Mouse (Mus musculus) lung, adult 2 months (tissue): ENCODE measurements around the gene Srrm3. TPM values are rescaled to one million over a fixed set of nuclear protein-coding genes. Genes with fewer than 3 reads are reported as not detected.

Experiments used
- DNase-seq: peaks from one replicate; pipeline ENCODE4 v3.0.0; 2022
- H3K4me1 ChIP-seq: fragments of 200-500 bp; 2 replicates; pipeline ENCODE4 v1.6.1; 2011; ENCODE audit warnings: low read length; ENCODE audit not compliant: control insufficient read depth, insufficient read depth
- H3K4me3 ChIP-seq: fragments of 200-500 bp; replicated peaks from 2 replicates; pipeline ENCODE3; 2011; ENCODE audit warnings: low read depth, mild to moderate bottlenecking, control low read depth, low read length; ENCODE audit errors: extremely low read depth
- CTCF ChIP-seq: fragments of 200-500 bp; IDR thresholded peaks from 2 replicates; pipeline ENCODE4 v1.5.1; 2011; ENCODE audit warnings: mild to moderate bottlenecking, low read length, control low read depth; ENCODE audit not compliant: insufficient read depth
- POLR2A ChIP-seq: fragments of 200-500 bp; IDR thresholded peaks from 2 replicates; pipeline ENCODE4 v1.6.1; 2011; ENCODE audit warnings: low read depth, mild to moderate bottlenecking, control low read depth, low read length, borderline replicate concordance; ENCODE audit errors: extremely low read depth
- WGBS: fragments of 180-500 bp; shearing (Covaris S2); methylation state at CpG from one replicate; pipeline ENCODE4 v1.1.7; 2018; 5-methylcytosine and 5-hydroxymethylcytosine counted together
- polyA plus RNA-seq: library from polyadenylated mRNA; depleted of rRNA; stranded (reverse); fragments of >200 nt; gene quantifications from 2 replicates; pipeline ENCODE4 v1.2.3, GENCODE M21; 2012

The Srrm3 gene
- polyA plus RNA-seq, 1 experiment = 0.06 TPM

- no peak for DNase-seq
- Histone ChIP-seq H3K4me3 (no peak overlapping the region), H3K4me1 (no peaks in the 10 kb centered on the region)
- WGBS = 45% methylated on average over 5 of the region's 5 CpGs
- TF ChIP-seq CTCF (no peak), POLR2A (no peak)
Measured at GRCm38 (mm10) chr5:135812991-135813390, 6.3 kb downstream of the Srrm3 start.

GRCm38 (mm10) chr5:135818491-135818890 is 11.8 kb downstream of the Srrm3 start:
- H3K4me1 ChIP-seq = no peaks in the 10 kb centered on the region
- TF ChIP-seq CTCF = no peak
- TF ChIP-seq POLR2A = no peak
- H3K4me3 ChIP-seq = no peak overlapping the region
- 36% methylated on average over 7 of the region's 7 CpGs for WGBS
- no peak for DNase-seq

- 32% methylated on average over 7 of the region's 7 CpGs for WGBS
- no peak for DNase-seq
- Histone ChIP-seq H3K4me1 (no peaks in the 10 kb centered on the region), H3K4me3 (no peak overlapping the region)
- no peak for TF ChIP-seq POLR2A
- TF ChIP-seq CTCF = no peak
Measured at GRCm38 (mm10) chr5:135822316-135822944, 15.7 kb downstream of the Srrm3 start.

GRCm38 (mm10) chr5:135824517-135824916 is 17.8 kb downstream of the Srrm3 start:
- 47% methylated on average over 3 of the region's 3 CpGs for WGBS
- Histone ChIP-seq H3K4me1 (no peaks in the 10 kb centered on the region), H3K4me3 (no peak overlapping the region)
- no peak for TF ChIP-seq CTCF
- DNase-seq = no peak

- 31% methylated on average over 6 of the region's 6 CpGs for WGBS
- Histone ChIP-seq H3K4me1 (no peaks in the 10 kb centered on the region), H3K4me3 (no peak overlapping the region)
- DNase-seq = no peak
- TF ChIP-seq POLR2A (no peak), CTCF (no peak)
Measured at GRCm38 (mm10) chr5:135826225-135826624, 19.5 kb downstream of the Srrm3 start.

GRCm38 (mm10) chr5:135829381-135829780 is 22.7 kb downstream of the Srrm3 start:
- TF ChIP-seq CTCF = no peak
- DNase-seq = no peak

GRCm38 (mm10) chr5:135832729-135833128 is 26.0 kb downstream of the Srrm3 start:
- Histone ChIP-seq H3K4me1 (no peaks in the 10 kb centered on the region), H3K4me3 (no peak overlapping the region)
- TF ChIP-seq POLR2A (no peak), CTCF (no peak)
- DNase-seq = no peak
- whole genome bisulfite sequencing = 26% methylated on average over 4 of the region's 4 CpGs

More at GRCm38 (mm10) chr5:135829381-135829780, 22.7 kb downstream of the Srrm3 start:
- H3K4me3 ChIP-seq = no peak overlapping the region
- no peaks in the 10 kb centered on the region for H3K4me1 ChIP-seq
- 72% methylated on average over 8 of the region's 8 CpGs for WGBS

- Histone ChIP-seq H3K4me3 (no peak overlapping the region), H3K4me1 (no peaks in the 10 kb centered on the region)
- WGBS = 1% methylated on average over 47 of the region's 47 CpGs
- DNase-seq = peak; percentile 8
- no peak for TF ChIP-seq POLR2A
- TF ChIP-seq CTCF = no peak
Measured at GRCm38 (mm10) chr5:135834769-135835491, 28.2 kb downstream of the Srrm3 start.

- no peak overlapping the region for H3K4me3 ChIP-seq
- H3K4me1 ChIP-seq = no peaks in the 10 kb centered on the region
- no peak for DNase-seq
- TF ChIP-seq POLR2A (no peak), CTCF (no peak)
- 2% methylated on average over 12 of the region's 12 CpGs for WGBS
Measured at GRCm38 (mm10) chr5:135835492-135835858, 28.8 kb downstream of the Srrm3 start.

- no peak for DNase-seq
- Histone ChIP-seq H3K4me1 (no peaks in the 10 kb centered on the region), H3K4me3 (no peak overlapping the region)
- TF ChIP-seq CTCF (no peak), POLR2A (no peak)
- WGBS = 23% methylated on average over 12 of the region's 12 CpGs
Measured at GRCm38 (mm10) chr5:135835981-135836380, 29.3 kb downstream of the Srrm3 start.
